Mouse (Mus musculus) kidney, adult 2 months (tissue): ENCODE measurements around the gene Adsl. TPM values are rescaled to one million over a fixed set of nuclear protein-coding genes. Genes with fewer than 3 reads are reported as not detected.

Experiments
- DNase-seq: peaks from one replicate; pipeline ENCODE4 v3.0.0; 2021
- H3K27ac ChIP-seq: fragments of 200-500 bp; 2 replicates; pipeline ENCODE4 v1.5.1; 2012; ENCODE audit warnings: low read depth, low read length, control low read depth, inconsistent platforms; ENCODE audit not compliant: insufficient read depth
- H3K27me3 ChIP-seq: fragments of 200-500 bp; replicated peaks from 2 replicates; pipeline ENCODE4 v1.6.1; 2012; ENCODE audit warnings: mild to moderate bottlenecking, moderate library complexity, low read length, inconsistent platforms; ENCODE audit not compliant: control insufficient read depth, insufficient read depth
- H3K36me3 ChIP-seq: fragments of 200-500 bp; 2 replicates; pipeline ENCODE4 v1.6.1; 2012; ENCODE audit warnings: mild to moderate bottlenecking, moderate library complexity, low read length, inconsistent platforms; ENCODE audit not compliant: control insufficient read depth, insufficient read depth
- H3K4me1 ChIP-seq: fragments of 200-500 bp; 2 replicates; pipeline ENCODE4 v1.6.1; 2011; ENCODE audit warnings: low read length; ENCODE audit not compliant: control insufficient read depth, insufficient read depth
- H3K4me3 ChIP-seq: fragments of 200-500 bp; 2 replicates; pipeline ENCODE4 v1.5.1; 2011; ENCODE audit warnings: mild to moderate bottlenecking, low read depth, low read length, control low read depth; ENCODE audit not compliant: insufficient read depth
- CTCF ChIP-seq: fragments of 200-500 bp; conservative IDR thresholded peaks from 2 replicates; pipeline ENCODE4 v1.5.1; 2011; ENCODE audit warnings: low read depth, mild to moderate bottlenecking, control low read depth, low read length, moderate library complexity, mixed read lengths; ENCODE audit not compliant: insufficient read depth, insufficient read length
- POLR2A ChIP-seq: fragments of 200-500 bp; IDR thresholded peaks from one replicate; pipeline ENCODE4 v1.6.1; 2011; ENCODE audit warnings: low read depth, low read length, control low read depth
- WGBS: fragments of 180-500 bp; shearing (Covaris S2); methylation state at CpG from one replicate; pipeline ENCODE4 v1.1.7; 2018; 5-methylcytosine and 5-hydroxymethylcytosine counted together
- polyA plus RNA-seq: library from polyadenylated mRNA; depleted of rRNA; stranded (reverse); fragments of >200 nt; gene quantifications from 2 replicates; pipeline ENCODE4 v1.2.3, GENCODE M21; 2012; rRNA removed

The Adsl gene
- polyA plus RNA-seq, 1 experiment, result 83.9 TPM

GRCm38 (mm10) chr15:81010114-81010513 lies 61.8 kb downstream of the Adsl start:
- Histone ChIP-seq H3K27me3 (no peaks in the 10 kb centered on the region), H3K27ac (no peak overlapping the region), H3K4me3 (no peak overlapping the region), H3K36me3 (no peaks in the 10 kb centered on the region), H3K4me1 (no peaks in the 10 kb centered on the region)
- 72% methylated on average over 7 of the region's 7 CpGs for WGBS
- TF ChIP-seq CTCF, result no peak
- TF ChIP-seq POLR2A, result no peak
- DNase-seq, result no peak

DNA sequence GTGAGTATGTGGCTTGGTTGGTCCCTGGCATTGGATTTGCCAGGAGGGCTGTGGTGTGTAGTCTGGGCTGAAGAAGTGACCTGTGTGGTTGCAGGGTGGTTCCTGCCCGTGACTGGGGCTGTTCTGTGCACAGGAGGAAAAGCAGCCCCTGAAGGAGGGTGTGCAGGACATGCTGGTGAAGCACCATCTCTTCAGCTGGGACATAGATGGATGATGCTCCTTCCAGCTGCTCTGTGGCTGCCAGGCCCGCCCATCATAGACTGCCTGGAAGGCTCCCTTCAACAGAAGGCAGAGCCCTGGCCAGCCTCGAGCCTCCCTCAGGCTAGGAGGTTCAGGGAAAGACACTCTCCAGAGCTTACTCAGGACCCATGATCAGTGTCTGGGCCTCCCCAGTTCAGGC lies 63.2 kb downstream of the Adsl start:
- Histone ChIP-seq H3K4me3 (no peak overlapping the region), H3K36me3 (no peaks in the 10 kb centered on the region; the same call in none of the 2 replicates), H3K27me3 (no peaks in the 10 kb centered on the region), H3K4me1 (no peaks in the 10 kb centered on the region), H3K27ac (no peak overlapping the region)
- no peak for DNase-seq
- 70% methylated on average over 3 of the region's 3 CpGs for WGBS
- TF ChIP-seq POLR2A (no peak), CTCF (no peak)

- Histone ChIP-seq H3K36me3 (no peaks in the 10 kb centered on the region; the same call in none of the 2 replicates), H3K27ac (no peak overlapping the region), H3K27me3 (no peaks in the 10 kb centered on the region), H3K4me1 (no peaks in the 10 kb centered on the region), H3K4me3 (no peak overlapping the region)
- TF ChIP-seq CTCF (no peak), POLR2A (no peak)
- no peak for DNase-seq
- WGBS, result 93% methylated on average over 4 of the region's 4 CpGs
Measured at GRCm38 (mm10) chr15:81012359-81012758, 64.1 kb downstream of the Adsl start.

- Histone ChIP-seq H3K27ac (no peak overlapping the region), H3K4me1 (no peaks in the 10 kb centered on the region), H3K4me3 (no peak overlapping the region), H3K36me3 (no peaks in the 10 kb centered on the region; the same call in none of the 2 replicates), H3K27me3 (no peaks in the 10 kb centered on the region)
- WGBS, result 75% methylated on average over 7 of the region's 7 CpGs
- DNase-seq, result no peak
- TF ChIP-seq POLR2A, result no peak
- no peak for TF ChIP-seq CTCF
Measured at GRCm38 (mm10) chr15:81013186-81013585, 64.9 kb downstream of the Adsl start.

GRCm38 (mm10) chr15:81015068-81015744 lies 66.9 kb downstream of the Adsl start:
- Histone ChIP-seq H3K27me3 (no peaks in the 10 kb centered on the region), H3K4me3 (no peak overlapping the region), H3K4me1 (no peaks in the 10 kb centered on the region), H3K27ac (no peak overlapping the region), H3K36me3 (no peaks in the 10 kb centered on the region; the same call in none of the 2 replicates)
- TF ChIP-seq POLR2A (no peak), CTCF (no peak)
- DNase-seq, result no peak
- WGBS, result 75% methylated on average over 5 of the region's 5 CpGs

DNA sequence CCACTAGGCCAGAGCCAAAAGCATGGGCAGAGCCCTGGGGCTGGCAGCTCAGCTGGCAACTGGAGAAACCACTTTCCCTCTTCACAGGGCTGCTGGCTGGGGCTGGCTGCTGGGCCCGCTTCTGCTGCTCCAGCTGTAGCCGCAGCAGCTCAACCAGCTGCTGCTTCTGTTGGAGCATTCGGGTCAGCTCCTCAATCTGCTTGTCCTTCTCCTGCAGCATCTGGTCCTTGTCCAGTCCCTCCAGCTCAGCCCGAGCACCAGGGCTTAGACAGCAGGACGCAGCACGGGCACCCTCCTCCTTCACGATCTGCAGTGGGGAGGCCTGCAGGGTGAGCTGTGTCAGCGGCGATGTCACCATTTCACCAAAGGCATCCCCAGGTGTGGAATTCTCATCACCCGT lies 68.2 kb downstream of the Adsl start:
- H3K27ac ChIP-seq, result no peak overlapping the region
- DNase-seq, result no peak

GRCm38 (mm10) chr15:81017308-81017707 lies 69.0 kb downstream of the Adsl start:
- DNase-seq, result peak; percentile 20
- WGBS, result 64% methylated on average over 7 of the region's 7 CpGs
- H3K4me3 ChIP-seq, result no peak overlapping the region
- H3K4me1 ChIP-seq, result no peaks in the 10 kb centered on the region
- no peak overlapping the region for H3K27ac ChIP-seq
- no peaks in the 10 kb centered on the region for H3K27me3 ChIP-seq
- no peak for TF ChIP-seq CTCF
- H3K36me3 ChIP-seq, result no peaks in the 10 kb centered on the region; the same call in none of the 2 replicates

More for the DNA sequence above, 68.2 kb downstream of the Adsl start:
- Histone ChIP-seq H3K4me3 (no peak overlapping the region), H3K36me3 (no peaks in the 10 kb centered on the region; the same call in none of the 2 replicates), H3K4me1 (no peaks in the 10 kb centered on the region), H3K27me3 (no peaks in the 10 kb centered on the region)
- 86% methylated on average over 10 of the region's 10 CpGs for WGBS
- no peak for TF ChIP-seq CTCF
- TF ChIP-seq POLR2A, result no peak

Other genes with a start within 250 kb of the Adsl start
- 12.1 and 14.2 TPM in 2 replicates for gene Tnrc6b, start 237.2 kb upstream of the Adsl start, polyA plus RNA-seq
- 20.0 and 25.1 TPM in 2 replicates for gene Sgsm3, start 29.3 kb downstream of the Adsl start, polyA plus RNA-seq
- 15.1 and 16.0 TPM in 2 replicates for gene Mrtfa, start 242.3 kb downstream of the Adsl start, polyA plus RNA-seq